Mouse (Mus musculus): ENCODE results near the gene Timm17a.

- TF ChIP-seq CTCF (conservative IDR thresholded peaks at IDR 0.05; ENCODE audit: low read length) (no peak), POU5F1 (IDR thresholded peaks at IDR 0.05; ENCODE audit: borderline replicate concordance, low read length) (no peak)
Measured at GRCm38 (mm10) chr1:135271371-135271770, 42.2 kb downstream of the Timm17a start.

All from E14TG2a.4 (cell line).